Mouse (Mus musculus): ENCODE measurements around the gene Znhit3.
"Not testable (repeated sequence)": the region's sequence is repeated elsewhere in the genome, so short reads cannot be mapped to it uniquely, and the experiment has no call there.

Gene Znhit3

GRCm38 (mm10) chr11:84919951-84920350, 3.8 kb upstream of the Znhit3 start:
- DNase-seq, result no peak

- peak; percentile 43 to 68 for DNase-seq
Measured at GRCm38 (mm10) chr11:84919276-84919675, 3.1 kb upstream of the Znhit3 start.

- peak; percentile 97 to 99 for DNase-seq
Measured at GRCm38 (mm10) chr11:84918425-84918824, 2.3 kb upstream of the Znhit3 start.

GRCm38 (mm10) chr11:84916703-84917300, 636 bp upstream of the Znhit3 start:
- no peak for DNase-seq

- no peak for DNase-seq
Measured at GRCm38 (mm10) chr11:84914673-84915072, 1.5 kb downstream of the Znhit3 start.

GRCm38 (mm10) chr11:84910411-84910810, 5.8 kb downstream of the Znhit3 start:
- no peak for DNase-seq

GRCm38 (mm10) chr11:84908480-84908879, 7.7 kb downstream of the Znhit3 start:
- DNase-seq, result no peak

- no peak for DNase-seq
Measured at GRCm38 (mm10) chr11:84907081-84907480, 9.1 kb downstream of the Znhit3 start.

- DNase-seq, result no peak
Measured at GRCm38 (mm10) chr11:84904597-84905144, 11.5 kb downstream of the Znhit3 start.

- no peak for DNase-seq
Measured at GRCm38 (mm10) chr11:84893113-84893512, 23.1 kb downstream of the Znhit3 start.

GRCm38 (mm10) chr11:84891705-84892104, 24.5 kb downstream of the Znhit3 start:
- no peak for DNase-seq

- DNase-seq, result no peak
Measured at GRCm38 (mm10) chr11:84889492-84889891, 26.7 kb downstream of the Znhit3 start.

GRCm38 (mm10) chr11:84888025-84888424, 28.1 kb downstream of the Znhit3 start:
- DNase-seq, result no peak

- no peak for DNase-seq
Measured at GRCm38 (mm10) chr11:84886767-84887511, 29.2 kb downstream of the Znhit3 start.

GRCm38 (mm10) chr11:84886236-84886635, 29.9 kb downstream of the Znhit3 start:
- no peak for DNase-seq

GRCm38 (mm10) chr11:84885238-84885637, 30.9 kb downstream of the Znhit3 start:
- no peak for DNase-seq

- DNase-seq, result no peak
Measured at GRCm38 (mm10) chr11:84882346-84882745, 33.8 kb downstream of the Znhit3 start.

- no peak for DNase-seq
Measured at GRCm38 (mm10) chr11:84880971-84881370, 35.2 kb downstream of the Znhit3 start.

GRCm38 (mm10) chr11:84880465-84880961, 35.7 kb downstream of the Znhit3 start:
- peak; percentile 67 to 72 for DNase-seq

GRCm38 (mm10) chr11:84879772-84880464, 36.2 kb downstream of the Znhit3 start, which contains the start of the genes Myo19 and Pigw:
Gene Myo19 (plus strand): TSS chr11:84880148.
Gene Pigw (minus strand): TSS chr11:84880285.
- DNase-seq, result peak; percentile 83 to 87

GRCm38 (mm10) chr11:84879007-84879771, 37.0 kb downstream of the Znhit3 start:
- DNase-seq, result no peak

GRCm38 (mm10) chr11:84876020-84876419, 40.1 kb downstream of the Znhit3 start:
- DNase-seq, result not testable (repeated sequence)
